Mouse (Mus musculus) left cerebral cortex, adult 8-10 months (tissue): Measurements from ENCODE around the gene Otx2. TPM values are rescaled to one million over a fixed set of nuclear protein-coding genes. Genes with fewer than 3 reads are reported as not detected.

Source experiments
- total RNA-seq, 4 experiments: library from RNA; stranded (reverse); gene quantifications; 2 replicates each; pipeline ENCODE4 v1.2.4; 2022

Gene Otx2
- total RNA-seq, 4 experiments from 2014 or later = 0.50 to 3.8 (median 1.9) TPM

Other genes with a start within 250 kb of the Otx2 start
- 10 to 100 TPM; 22.3 to 25.7 (median 24.9) TPM for gene Tmem260, start 227.7 kb downstream of the Otx2 start, total RNA-seq